Mouse (Mus musculus): Measurements from ENCODE around the gene Pdk1. TPM values are rescaled to one million over a fixed set of nuclear protein-coding genes. Genes with fewer than 3 reads are reported as not detected.
A peak's percentile ranks its signal among the peaks of the same experiment; 100 is the strongest.
"Not testable (repeated sequence)": the region's sequence is repeated elsewhere in the genome, so short reads cannot be mapped to it uniquely, and the experiment has no call there.

The Pdk1 gene
- total and polyA plus RNA-seq, 3 experiments = 27.1 to 89.4 (median 49.2) TPM

DNA sequence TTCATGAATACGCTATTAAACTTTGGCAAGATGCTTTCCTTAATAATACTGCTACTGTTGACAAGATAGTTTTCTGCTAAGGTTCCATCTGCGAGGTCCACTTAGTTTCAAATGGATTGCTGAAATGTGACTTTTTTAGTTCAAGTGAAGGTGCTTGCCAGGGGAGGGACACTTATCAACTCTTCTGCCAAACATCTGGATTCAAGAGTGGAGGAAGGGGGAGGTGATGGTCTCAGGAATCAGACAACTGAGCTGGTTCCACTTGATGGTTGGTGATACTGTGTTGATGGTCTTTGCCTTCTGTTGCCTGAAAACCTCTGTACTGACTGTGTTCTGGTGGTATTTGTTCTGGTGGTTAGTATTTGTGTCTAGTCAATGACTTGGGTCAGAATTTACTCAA lies 1.4 kb downstream of the Pdk1 start:
- DNase-seq = no peak

DNA sequence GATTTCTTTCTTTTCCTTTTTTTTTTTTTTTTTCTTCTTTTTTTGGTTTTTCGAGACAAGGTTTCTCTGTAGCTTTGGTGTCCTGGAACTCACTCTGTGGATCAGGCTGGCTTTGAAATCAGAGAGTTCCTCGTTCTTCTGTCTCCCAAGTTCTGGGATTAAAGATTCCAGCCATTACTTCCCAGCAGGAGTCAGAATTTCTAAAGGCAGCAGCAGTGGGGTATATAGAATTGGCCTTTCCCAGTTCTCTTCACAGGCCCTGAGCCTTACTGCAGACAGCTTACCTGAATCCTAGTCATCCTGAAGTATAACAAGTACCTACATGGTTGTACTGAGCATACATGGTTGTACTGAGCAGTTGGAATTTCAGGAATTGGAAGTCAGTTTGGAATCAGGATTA lies 1.8 kb downstream of the Pdk1 start:
- DNase-seq = no peak

- DNase-seq = peak; percentile 36
Observed at GRCm38 (mm10) chr2:71877865-71878264, 4.8 kb downstream of the Pdk1 start.

DNA sequence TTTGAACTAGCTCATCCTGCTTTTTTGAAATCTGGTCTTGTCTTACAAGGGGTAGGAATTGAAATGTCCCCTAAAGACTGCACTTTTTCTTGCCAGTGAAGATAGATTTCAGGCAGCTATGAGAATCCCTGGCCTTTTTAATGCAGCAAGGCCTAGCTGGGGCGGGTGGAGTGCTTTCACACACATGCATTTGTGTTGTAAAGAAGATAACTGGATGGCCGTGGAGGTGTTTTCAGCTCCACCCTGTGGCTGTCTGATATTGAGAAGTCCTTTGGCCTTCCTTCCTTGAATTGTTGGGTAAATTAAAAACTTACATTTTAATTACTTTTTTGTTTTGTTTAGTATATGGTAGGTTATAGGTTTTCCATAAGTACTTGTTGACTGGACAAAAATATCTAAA lies 5.4 kb downstream of the Pdk1 start:
- DNase-seq = no peak

- no peak for DNase-seq
Observed at GRCm38 (mm10) chr2:71878943-71879342, 5.9 kb downstream of the Pdk1 start.

- DNase-seq = no peak
Observed at GRCm38 (mm10) chr2:71882914-71883651, 10.1 kb downstream of the Pdk1 start.

- DNase-seq = peak; percentile 35
Observed at GRCm38 (mm10) chr2:71887269-71887668, 14.2 kb downstream of the Pdk1 start.

DNA sequence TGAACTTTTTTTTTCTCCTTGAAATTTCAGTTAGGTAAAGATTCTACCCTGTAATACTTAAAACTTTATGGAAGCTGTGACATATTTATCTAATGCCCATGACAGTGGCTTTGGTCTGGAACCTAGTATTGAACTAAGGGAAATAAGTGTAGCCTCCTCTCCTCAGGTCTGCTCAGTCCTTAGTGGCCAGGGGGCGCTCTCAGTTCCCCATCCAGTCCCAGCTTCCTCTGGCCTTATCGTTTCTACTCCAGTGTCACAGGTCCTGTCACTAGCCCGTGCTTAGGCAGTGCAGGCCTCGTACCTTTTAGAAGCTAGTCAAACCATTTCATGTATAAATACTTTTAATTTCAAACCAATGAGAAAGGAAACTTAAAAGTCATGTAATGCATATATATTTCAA lies 15.4 kb downstream of the Pdk1 start:
- no peak for DNase-seq

- DNase-seq = no peak
Observed at GRCm38 (mm10) chr2:71891536-71891935, 18.5 kb downstream of the Pdk1 start.

DNA sequence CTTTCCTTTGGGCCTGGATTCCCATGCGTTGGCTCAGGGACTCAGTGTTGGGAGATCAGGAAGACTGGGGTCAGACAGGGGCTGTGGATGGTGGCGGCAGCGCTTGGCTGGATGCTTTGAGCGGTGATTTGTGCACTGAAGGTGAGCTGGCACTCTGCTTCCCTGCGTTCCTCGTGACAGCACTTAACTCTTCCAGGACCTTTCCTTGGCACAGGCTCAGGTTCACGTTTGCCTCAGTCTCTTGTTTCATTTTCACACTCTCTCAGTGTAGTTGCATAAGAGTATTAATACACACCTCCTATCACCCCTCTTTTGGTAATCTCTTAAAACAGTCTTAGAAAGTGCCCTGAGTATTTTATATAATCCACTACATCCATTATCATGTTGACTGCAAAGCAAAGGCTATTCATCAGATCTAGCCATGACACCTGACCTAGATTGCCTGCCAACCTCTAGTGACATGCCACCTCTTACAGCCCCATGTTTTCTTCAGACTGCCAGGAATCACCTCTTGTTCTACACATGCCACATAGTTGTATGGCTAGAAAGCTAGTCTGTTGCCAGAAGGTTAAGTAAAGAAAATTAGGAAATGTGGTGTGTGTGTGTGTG lies 19.8 kb downstream of the Pdk1 start:
- peak; percentile 22 for DNase-seq

- DNase-seq = no peak
Observed at GRCm38 (mm10) chr2:71895596-71896286, 22.7 kb downstream of the Pdk1 start.

DNA sequence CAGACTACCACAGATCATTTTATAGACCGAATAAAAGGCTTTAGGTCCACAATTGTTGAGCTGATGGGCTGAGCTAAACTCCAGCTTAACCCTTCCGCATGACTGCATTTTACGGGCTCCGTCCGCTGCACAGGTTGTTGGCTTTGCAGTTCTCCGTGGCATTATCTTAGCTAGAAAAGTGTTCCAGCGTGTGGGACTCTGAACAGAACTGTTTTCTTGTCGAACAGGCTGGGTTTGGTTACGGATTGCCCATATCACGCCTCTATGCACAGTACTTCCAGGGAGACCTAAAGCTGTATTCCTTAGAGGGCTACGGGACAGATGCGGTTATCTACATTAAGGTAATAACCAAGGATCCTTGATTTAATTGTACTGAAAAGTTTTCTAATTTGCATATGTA lies 24.4 kb downstream of the Pdk1 start:
- DNase-seq = no peak

GRCm38 (mm10) chr2:71898335-71898856 lies 25.4 kb downstream of the Pdk1 start:
- DNase-seq = no peak

DNA sequence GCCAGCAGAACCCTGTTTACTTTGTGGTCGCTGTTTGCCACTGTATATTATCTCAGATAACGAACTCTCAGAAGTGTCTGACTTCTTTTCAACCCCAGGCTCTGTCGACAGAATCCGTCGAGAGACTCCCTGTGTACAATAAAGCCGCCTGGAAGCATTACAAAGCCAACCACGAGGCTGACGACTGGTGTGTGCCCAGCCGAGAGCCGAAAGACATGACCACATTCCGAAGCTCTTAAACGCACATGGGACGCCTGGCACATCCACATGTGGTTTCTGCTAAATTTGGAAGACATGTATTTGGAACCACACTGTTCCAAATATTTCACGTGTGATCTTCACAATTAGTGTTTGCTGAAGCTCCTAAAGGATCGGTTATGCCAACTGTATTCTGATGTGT lies 26.9 kb downstream of the Pdk1 start:
- DNase-seq = no peak

DNA sequence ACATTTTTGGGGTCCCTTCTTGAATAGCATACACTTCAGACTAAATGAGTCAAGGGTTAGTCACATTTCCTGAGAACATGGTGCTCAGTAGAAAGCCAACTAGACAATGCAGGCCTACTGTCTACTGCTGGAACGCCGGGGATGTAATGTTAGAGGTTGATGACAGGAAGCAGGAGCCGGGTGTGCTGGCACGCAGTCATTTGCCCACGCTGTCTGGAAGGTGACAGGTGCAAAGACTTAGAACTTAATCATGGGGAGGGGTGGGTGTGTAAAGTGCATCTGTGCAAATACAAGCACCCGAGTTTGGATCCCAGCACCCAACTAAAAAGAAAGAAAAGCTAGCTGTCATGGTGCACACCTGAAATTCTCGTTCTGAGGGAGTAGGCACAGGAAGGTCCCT lies 32.1 kb downstream of the Pdk1 start:
- DNase-seq = no peak

- DNase-seq = not testable (repeated sequence)
Observed at GRCm38 (mm10) chr2:71906356-71906755, 33.3 kb downstream of the Pdk1 start.

DNA sequence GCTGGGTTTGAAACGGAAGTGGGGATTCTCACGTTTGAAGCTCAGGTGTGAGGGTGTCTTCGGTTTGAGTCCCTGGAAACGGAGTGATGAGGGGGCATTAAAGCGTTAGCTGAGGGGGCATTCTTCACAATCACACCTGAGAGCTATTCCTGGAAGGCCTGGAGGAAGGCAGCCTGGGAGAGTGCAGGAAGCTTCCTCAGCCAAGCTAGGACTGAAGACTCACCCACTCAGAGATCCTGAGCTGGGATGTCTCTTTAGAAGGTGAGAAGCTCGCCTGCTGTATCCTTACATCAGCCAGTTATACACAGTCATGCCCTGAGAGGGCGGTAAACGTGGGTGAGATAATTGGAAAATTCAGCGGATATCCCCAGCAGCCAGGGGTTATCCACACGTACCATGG lies 40.9 kb downstream of the Pdk1 start:
- no peak for DNase-seq

DNA sequence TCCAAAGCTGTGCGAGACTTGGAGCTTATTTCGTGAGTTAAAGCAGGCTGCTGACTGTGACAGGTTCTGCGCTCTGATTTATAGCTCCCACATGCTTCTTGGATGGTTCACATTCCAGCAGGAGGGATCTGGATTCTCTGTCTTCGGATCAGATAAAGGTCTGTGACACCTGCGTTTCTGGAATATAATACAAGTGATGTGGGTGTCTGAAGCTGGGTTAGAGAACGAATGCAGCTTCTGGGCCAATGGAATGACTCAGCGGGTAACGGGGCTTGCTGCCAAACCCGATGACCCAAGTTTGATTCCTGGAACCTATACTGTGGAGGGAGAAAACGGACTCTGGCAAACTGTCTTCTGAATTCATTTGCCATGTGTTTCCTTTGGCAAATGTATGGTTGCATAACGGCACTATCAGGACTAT lies 46.2 kb downstream of the Pdk1 start:
- DNase-seq = peak; percentile 66

- DNase-seq = not testable (repeated sequence)
Observed at GRCm38 (mm10) chr2:71924931-71925330, 51.9 kb downstream of the Pdk1 start.

DNA sequence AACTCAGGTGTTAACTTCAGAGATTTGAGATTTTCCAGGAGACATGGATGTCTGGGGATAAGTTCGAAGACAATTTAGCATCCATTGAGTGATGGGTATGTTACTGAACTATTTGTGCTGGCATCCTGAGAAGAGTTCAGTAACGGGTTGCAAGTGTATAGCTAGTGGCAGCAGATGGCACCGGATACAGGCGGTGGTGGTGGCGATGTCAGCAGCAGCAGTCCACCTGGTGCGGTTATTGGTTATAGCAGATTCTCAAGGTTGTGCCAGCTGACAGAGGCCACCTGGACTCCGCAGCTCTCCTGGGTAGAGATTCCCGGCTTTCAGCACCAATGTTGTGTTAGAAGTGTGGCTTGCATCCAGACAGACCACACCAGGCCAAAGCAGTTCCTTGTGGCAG lies 61.0 kb downstream of the Pdk1 start:
- DNase-seq = no peak

GRCm38 (mm10) chr2:71936711-71937110 lies 63.7 kb downstream of the Pdk1 start:
- no peak for DNase-seq

GRCm38 (mm10) chr2:71937649-71938308 lies 64.8 kb downstream of the Pdk1 start:
- DNase-seq = no peak

All from adrenal gland, adult 2 months (tissue).